Mouse (Mus musculus) brain, adult 2 months (tissue): ENCODE measurements at regions not wholly inside any gene's neighbourhood (a gene's known extent, or its start where the extent isn't known, plus 50 kb on each side); places are given as distances from the start of the nearest gene placed in this dataset.

ENCODE experiments used
- DNase-seq: peaks from one replicate; pipeline ENCODE4 v3.0.0; 2011; ENCODE audit warnings: low read depth, low spot score

GRCm38 (mm10) chr3:39571444-39572237 lies 684.9 kb downstream of the Fat4 start:
- no peak for DNase-seq

- no peak for DNase-seq
These were observed 688.5 kb downstream of the Fat4 start for GRCm38 (mm10) chr3:39575200-39575599.

DNA sequence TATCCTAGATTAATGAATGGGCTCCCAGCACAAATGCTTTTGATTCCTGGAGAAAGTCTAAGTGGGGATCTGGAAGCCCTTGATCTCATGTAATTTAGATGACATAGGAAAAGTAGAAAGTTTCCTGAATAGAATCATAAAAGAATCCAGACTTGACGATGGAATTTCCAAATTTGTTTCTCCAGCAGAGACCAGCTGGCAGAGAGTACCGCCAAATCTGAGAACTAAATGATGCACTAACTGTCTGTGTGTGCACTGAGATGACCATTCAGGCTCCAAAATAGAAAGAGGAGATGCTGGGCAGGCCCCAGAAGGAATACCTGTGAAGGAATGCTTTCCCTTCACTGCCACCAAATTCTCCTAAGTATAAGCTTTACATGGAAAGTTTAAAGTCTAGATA lies 704.6 kb downstream of the Fat4 start:
- peak; percentile 23 for DNase-seq

- peak; percentile 62 for DNase-seq
These were observed 705.8 kb downstream of the Fat4 start for GRCm38 (mm10) chr3:39592349-39593117.

- no peak for DNase-seq
These were observed 723.2 kb downstream of the Fat4 start for GRCm38 (mm10) chr3:39609937-39610336.

DNA sequence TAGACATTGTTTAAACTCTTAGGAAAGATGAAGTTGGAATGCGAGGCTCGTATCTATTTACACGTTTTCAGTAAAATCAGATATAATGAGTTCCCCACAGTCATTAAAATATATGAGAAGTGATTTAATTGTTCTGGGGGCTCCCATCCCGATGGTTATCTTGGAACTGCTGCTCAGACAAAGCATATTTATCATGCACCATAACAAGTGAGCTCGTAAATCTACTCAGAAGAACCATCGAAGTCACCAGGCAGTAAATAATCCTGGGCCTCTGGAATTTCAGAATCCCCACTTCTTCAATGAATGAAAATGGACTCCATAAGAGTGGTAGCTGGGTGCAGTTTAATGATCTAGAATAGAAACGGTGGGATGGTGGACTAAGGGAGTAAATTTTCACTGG lies 725.7 kb downstream of the Fat4 start:
- DNase-seq, result no peak

DNA sequence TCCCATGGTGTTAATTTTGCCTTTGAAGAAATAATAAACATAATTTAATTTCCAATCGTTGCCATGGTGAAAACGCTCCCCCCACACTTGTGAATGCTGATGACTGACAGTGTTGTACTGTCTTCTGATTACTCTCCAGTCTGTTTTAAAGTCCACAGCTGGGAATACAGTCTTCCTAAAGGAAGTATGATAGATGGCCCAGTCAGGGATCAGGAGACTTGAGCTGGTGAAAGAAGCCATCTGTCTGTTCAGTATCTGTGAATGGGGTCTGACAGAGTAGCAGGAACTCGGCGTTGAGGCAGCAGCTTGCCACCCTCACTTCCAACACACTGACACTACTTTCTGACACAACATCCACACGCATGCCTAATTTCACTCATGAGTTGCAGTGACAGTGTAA lies 751.2 kb downstream of the Fat4 start:
- DNase-seq, result no peak

- DNase-seq, result peak; percentile 7
These were observed 756.5 kb downstream of the Fat4 start for GRCm38 (mm10) chr3:39643194-39643593.

DNA sequence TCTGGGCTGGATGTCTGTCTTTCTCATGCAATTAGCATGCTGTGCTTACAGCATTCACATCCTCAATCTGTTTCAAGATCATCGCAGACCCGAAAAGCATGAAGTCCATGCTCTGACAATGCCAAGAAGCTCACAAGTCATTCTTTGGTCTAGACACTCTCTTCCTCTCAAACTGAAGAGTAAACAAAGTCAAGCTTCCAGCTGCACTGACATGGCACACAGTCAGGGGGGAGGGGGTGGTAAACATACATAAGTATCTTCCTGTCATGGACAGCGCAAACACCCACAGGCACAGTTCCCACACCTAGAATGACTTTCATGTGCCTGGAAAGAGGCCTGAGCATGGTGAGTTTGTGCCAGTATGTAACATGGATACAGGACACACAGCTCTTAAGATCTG lies 780.1 kb downstream of the Fat4 start:
- DNase-seq, result no peak

GRCm38 (mm10) chr3:39669145-39669544 lies 782.4 kb downstream of the Fat4 start:
- no peak for DNase-seq

DNA sequence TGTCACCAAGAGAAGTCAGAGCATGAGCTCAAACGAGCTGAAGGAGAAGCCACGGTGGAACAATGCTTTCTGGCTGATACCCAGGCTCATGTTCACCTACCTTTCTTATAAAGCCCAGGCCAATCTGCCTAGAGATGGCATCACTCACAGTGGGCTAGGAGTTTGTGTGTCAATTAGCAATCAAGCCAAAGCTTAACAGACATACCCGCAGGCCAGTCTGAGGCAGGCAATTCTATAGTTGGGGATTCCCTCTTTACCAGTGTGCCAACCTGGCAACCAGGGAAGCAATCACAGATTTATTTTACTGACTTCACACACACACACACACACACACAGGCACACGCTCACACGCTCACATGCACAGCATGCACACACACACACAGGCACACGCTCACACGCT lies 787.3 kb downstream of the Fat4 start:
- no peak for DNase-seq

GRCm38 (mm10) chr3:39674927-39675326 lies 788.2 kb downstream of the Fat4 start:
- DNase-seq, result no peak

- DNase-seq, result peak; percentile 12
These were observed 818.9 kb downstream of the Fat4 start for GRCm38 (mm10) chr3:39705610-39706009.

DNA sequence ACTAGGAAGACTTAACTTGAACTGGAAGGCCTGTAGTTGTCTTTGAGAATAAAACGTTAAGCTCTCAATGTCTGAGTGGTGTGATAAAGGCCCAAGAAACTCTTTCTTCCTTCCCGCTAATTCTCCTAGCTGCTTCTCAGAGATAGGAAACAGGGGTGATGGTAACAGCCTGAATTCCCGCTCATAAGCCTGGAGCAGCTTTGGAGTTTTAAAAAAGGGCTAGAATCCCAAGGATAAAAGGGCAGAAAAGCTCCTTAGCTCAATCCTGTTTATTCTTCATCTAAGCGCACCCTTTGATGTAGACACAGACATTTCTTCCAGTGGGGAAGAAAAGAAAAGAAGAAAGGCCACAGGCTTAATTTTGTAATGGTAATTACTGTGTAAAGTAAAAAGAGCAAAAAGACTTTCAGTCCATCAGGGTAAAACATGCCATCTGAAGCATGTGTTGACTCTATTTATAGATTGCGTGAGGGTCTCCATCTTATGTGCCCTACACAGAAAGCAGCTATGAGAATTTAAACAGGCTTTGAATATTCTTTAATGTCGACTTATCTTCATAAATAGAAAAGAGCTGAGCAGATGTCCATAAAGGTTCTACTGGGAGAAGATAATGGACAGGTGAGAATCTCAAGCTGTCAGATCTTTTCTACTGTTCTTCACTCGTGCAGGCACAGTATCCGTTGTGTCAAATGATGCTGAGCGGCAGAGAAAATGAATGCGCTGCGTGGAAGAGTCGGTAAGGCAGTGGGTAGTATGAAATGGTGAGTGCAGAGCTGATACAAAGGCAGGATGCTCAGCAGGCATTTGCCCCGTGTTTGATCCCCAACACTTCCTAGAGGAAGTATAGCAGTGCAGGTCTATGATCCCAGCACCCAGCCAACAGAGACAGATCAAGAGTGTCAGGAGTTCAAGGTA lies 818.0 kb upstream of the Intu start:
- peak; percentile 4 for DNase-seq

DNA sequence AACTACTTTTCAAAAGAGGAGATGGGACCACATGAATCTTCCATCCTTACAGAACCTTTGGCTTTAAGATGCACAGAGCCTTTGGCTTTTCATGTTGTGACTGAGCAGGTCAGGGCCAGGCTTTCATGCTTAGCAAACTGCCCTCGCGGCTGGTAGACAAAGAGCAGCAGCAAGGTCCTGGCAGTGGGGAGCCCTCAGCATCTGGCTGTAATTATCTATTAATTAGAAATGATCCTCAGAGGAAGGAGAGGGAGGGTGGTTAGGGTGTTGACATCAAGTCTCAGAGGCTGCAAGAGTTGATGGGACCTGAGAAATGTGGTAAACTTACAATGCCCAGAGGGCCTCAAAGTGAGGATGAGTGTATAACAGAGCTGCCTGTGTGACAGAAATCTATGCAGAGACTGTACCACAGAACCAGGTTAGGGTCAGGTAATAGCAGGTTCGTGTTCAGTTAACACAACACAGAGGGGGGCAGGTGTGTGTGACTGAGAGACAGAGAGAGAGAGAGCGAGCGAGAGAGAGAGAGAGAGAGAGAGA lies 817.0 kb upstream of the Intu start:
- DNase-seq, result no peak

DNA sequence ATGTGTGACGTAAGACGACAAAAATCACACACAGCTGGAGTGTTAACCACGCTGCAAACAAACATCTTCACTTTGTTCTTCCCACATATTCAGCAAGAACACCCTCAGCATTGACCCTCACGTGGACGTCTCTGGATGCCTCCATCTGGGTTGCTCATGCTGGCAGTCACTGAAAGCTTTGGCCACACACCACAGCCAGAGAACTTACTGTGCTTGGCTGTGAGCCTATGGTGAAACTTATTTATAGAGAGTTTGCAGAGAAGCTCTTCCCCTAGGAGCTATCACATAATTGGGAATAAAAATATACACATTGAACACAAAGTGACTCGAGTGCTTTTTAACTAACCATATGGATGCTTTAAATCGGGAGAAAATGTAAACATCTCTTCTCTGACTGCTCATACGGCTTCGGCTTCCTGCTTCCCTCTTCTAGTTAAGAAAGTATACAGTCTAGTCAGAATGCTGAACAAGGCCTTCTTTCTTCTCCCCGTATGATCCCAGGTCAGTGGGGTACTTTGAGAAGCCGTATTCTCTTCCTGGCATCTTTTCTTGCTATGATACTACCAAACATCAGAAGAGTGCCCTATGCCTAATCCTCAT lies 812.0 kb upstream of the Intu start:
- DNase-seq, result peak; percentile 72

DNA sequence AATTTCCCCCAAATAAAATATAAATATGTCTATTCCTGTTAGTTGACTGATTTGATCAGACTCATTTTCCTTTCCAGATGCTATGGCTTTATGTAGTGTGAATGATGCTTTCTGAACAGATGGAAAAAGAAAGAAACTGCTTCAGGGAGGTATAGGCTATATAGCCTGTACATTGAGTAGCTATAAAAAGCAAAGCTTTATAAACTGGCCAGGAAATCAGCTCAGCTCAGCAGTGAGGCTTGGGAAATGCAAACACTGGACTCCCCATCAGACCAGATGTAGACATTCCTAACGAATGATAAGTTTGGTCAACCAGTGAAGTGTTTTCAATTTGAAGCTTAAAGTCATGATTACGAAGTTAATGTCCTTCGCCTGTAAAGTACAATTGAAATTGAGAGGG lies 805.3 kb upstream of the Intu start:
- DNase-seq, result no peak

GRCm38 (mm10) chr3:39736639-39737038 lies 794.4 kb upstream of the Intu start:
- peak; percentile 35 for DNase-seq

DNA sequence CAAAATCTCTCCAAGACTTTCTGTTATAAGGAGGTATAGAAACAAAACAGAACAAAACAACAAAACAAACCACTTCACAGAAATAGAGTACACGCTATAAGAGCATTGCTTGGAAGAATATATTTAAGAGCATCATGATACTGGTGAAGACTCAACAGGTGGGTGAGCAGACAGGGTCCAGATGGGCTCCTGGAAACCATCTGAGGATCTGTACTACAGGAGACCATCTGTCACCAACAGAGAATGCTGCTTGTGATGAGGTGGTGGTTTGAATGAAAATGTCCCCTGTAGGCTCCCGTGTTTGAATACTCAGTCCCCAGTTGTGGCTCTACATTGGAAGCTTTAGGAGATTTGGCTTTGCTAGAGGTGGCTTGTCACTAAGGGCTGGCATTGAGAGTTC lies 785.1 kb upstream of the Intu start:
- DNase-seq, result peak; percentile 72

- DNase-seq, result peak; percentile 16
These were observed 762.0 kb upstream of the Intu start for GRCm38 (mm10) chr3:39768981-39769568.
